Mouse (Mus musculus) kidney, embryonic 14.5 days (tissue): Measurements from ENCODE around the gene Eloa. TPM values are rescaled to one million over a fixed set of nuclear protein-coding genes. Genes with fewer than 3 reads are reported as not detected.
"Not testable (repeated sequence)": the region's sequence is repeated elsewhere in the genome, so short reads cannot be mapped to it uniquely, and the experiment has no call there.

Experiments
- ATAC-seq: fragments of 200-750 bp; cut with Nextera tagmentation; 2 replicates; pipeline ENCODE4 v1.8.0; 2017; ENCODE audit warnings: moderate number of reproducible peaks, mild to moderate bottlenecking, moderate TSS enrichment, moderate library complexity; ENCODE audit not compliant: low FRiP score, low TSS enrichment
- H3K27ac ChIP-seq: fragments of 300-500 bp; sonication (generic); 2 replicates; pipeline ENCODE4 v1.5.1; 2014; ENCODE audit warnings: low read depth, mild to moderate bottlenecking, low read length, moderate library complexity, mixed read lengths
- H3K27me3 ChIP-seq: fragments of 300-500 bp; sonication (generic); 2 replicates; pipeline ENCODE4 v1.6.1; 2014; ENCODE audit warnings: mild to moderate bottlenecking, low read length; ENCODE audit not compliant: control insufficient read depth, insufficient read depth
- H3K36me3 ChIP-seq: fragments of 300-500 bp; sonication (generic); 2 replicates; pipeline ENCODE4 v1.6.1; 2014; ENCODE audit warnings: low read length, mixed read lengths; ENCODE audit not compliant: control insufficient read depth, insufficient read depth
- H3K4me1 ChIP-seq: fragments of 300-500 bp; sonication (generic); 2 replicates; pipeline ENCODE4 v1.6.1; 2014; ENCODE audit warnings: low read length, mixed read lengths; ENCODE audit not compliant: control insufficient read depth, insufficient read depth
- H3K4me2 ChIP-seq: fragments of 300-500 bp; sonication (generic); replicated peaks from 2 replicates; pipeline ENCODE4 v1.6.1; 2014; ENCODE audit warnings: low read depth, mild to moderate bottlenecking, low read length
- H3K4me3 ChIP-seq: fragments of 300-500 bp; sonication (generic); 2 replicates; pipeline ENCODE4 v1.5.1; 2014; ENCODE audit warnings: mild to moderate bottlenecking, low read length
- H3K9ac ChIP-seq: fragments of 300-500 bp; sonication (generic); 2 replicates; pipeline ENCODE4 v1.6.1; 2014; ENCODE audit warnings: low read depth, mild to moderate bottlenecking, low read length, moderate library complexity
- H3K9me3 ChIP-seq: fragments of 300-500 bp; sonication (generic); 2 replicates; pipeline ENCODE4 v1.6.1; 2016; ENCODE audit warnings: low read length; ENCODE audit not compliant: control insufficient read depth
- WGBS: fragments of 180-500 bp; shearing (Covaris S2); extraction: QIAGEN DNeasy Blood & Tissue Kit; methylation state at CpG from one replicate; pipeline ENCODE4 v1.1.7; 2014; 5-methylcytosine and 5-hydroxymethylcytosine counted together
- polyA plus RNA-seq: library from polyadenylated mRNA; unstranded; fragments of >200 nt; fragmentation: Nextera tagmentation; extraction: Ambion mirVana; gene quantifications from 2 replicates; pipeline ENCODE4 v1.2.1, GENCODE M21; 2014

The Eloa gene
- 31.5 and 43.7 TPM in 2 replicates for polyA plus RNA-seq

GRCm38 (mm10) chr4:136021549-136022047, at the start of gene Eloa:
Gene Eloa, minus strand, starts transcription at chr4:136021763.
- no peaks in the 10 kb centered on the region; the same call in 1 of the 2 replicates for H3K36me3 ChIP-seq
- H3K4me3 ChIP-seq: peak within 1 kb of the TSS; percentile 99
- H3K27ac ChIP-seq: peak within 1 kb of the TSS; percentile 88
- H3K27me3 ChIP-seq: no peaks in the 10 kb centered on the region
- under 1% methylated on average over 41 of the region's 48 CpGs for WGBS
- H3K4me1 ChIP-seq: peaks cover 5% of the 10 kb centered on the region
- no peaks in the 10 kb centered on the region for H3K9me3 ChIP-seq
- ATAC-seq: peak; percentile 99
- peak within 1 kb of the TSS; percentile 98 for H3K9ac ChIP-seq
- peak within 1 kb of the TSS; percentile 85 for H3K4me2 ChIP-seq

DNA sequence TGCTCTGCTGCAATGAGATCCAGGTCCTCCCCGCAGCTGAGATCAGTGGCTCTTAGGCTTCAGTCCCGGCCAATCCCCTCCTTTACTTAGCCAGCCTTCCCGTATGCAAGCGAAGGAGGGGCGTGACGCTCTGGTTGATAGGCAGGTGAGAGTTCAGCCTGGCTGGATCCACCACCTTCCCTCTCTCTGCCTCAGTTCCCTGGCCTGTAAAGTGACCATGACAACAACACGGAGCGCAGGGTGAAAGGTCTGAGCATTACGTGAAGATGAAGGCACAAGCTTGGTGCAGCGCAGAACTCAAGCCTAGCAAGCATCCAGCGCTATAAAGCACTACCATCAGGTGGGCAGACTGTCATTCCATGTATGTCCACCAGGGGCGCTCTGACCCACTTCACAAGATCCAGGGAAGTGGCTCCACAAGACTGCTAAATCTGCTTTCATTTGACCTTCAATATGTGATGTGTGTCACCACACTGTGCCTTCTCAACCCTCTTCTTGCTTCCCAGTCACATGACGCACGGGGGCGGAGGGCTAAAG, 49.7 kb upstream of the Eloa start:
- WGBS: 7% methylated on average over 15 of the region's 15 CpGs
- Histone ChIP-seq H3K9ac (no peak overlapping the region), H3K36me3 (no peaks in the 10 kb centered on the region), H3K27me3 (no peaks in the 10 kb centered on the region), H3K4me3 (peak overlapping the region; percentile 4; the same call in 1 of the 2 replicates), H3K27ac (no peak overlapping the region), H3K4me1 (peaks cover 16% of the 10 kb centered on the region), H3K4me2 (peak overlapping the region; percentile 34), H3K9me3 (no peaks in the 10 kb centered on the region)
- ATAC-seq: peak; percentile 63

DNA sequence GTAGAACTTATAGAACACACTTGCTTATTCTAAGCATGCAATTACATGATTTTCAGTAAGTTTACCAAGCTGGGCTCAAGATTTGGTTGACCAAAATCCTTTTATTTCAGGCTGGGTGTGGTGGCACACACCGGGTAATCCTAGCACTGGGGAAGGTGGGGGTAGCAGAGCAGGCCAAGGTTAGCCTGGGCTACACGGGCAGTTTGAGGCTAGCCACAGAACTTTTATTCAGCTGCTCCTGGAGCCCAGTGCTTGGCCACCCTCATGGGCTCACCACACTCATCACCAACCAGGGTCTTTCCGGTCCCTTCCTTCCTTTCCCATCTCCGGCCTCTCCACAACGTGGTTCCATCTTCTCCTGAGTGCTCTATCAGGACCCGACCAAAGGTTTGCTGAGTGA, 49.0 kb upstream of the Eloa start:
- no peak overlapping the region for H3K4me3 ChIP-seq
- ATAC-seq: no peak; the same call in 1 of the 2 replicates
- no peaks in the 10 kb centered on the region for H3K36me3 ChIP-seq
- no peaks in the 10 kb centered on the region for H3K27me3 ChIP-seq
- H3K9me3 ChIP-seq: no peaks in the 10 kb centered on the region
- WGBS: 56% methylated on average over 6 of the region's 6 CpGs
- H3K9ac ChIP-seq: no peak overlapping the region; the same call in 1 of the 2 replicates
- peaks cover 16% of the 10 kb centered on the region for H3K4me1 ChIP-seq
- H3K27ac ChIP-seq: peak overlapping the region; percentile 42; the same call in 1 of the 2 replicates
- H3K4me2 ChIP-seq: no peak overlapping the region

- Histone ChIP-seq H3K4me3 (no peak overlapping the region), H3K4me2 (0 out of 2 replicates have a peak overlapping the region, but pooled peaks have one; percentile 3), H3K4me1 (peaks cover 16% of the 10 kb centered on the region), H3K36me3 (no peaks in the 10 kb centered on the region), H3K27me3 (no peaks in the 10 kb centered on the region), H3K9me3 (no peaks in the 10 kb centered on the region), H3K9ac (peak overlapping the region; percentile 12; the same call in 1 of the 2 replicates), H3K27ac (peak overlapping the region; percentile 42; the same call in 1 of the 2 replicates)
- WGBS: 3% methylated on average over 18 of the region's 18 CpGs
- peak; percentile 79 for ATAC-seq
These were observed 48.4 kb upstream of the Eloa start for GRCm38 (mm10) chr4:136069954-136070353.

- H3K4me3 ChIP-seq: no peak overlapping the region
- H3K9ac ChIP-seq: no peak overlapping the region
- 69% methylated on average over 4 of the region's 4 CpGs for WGBS
These were observed 47.8 kb upstream of the Eloa start for GRCm38 (mm10) chr4:136069313-136069712.

GRCm38 (mm10) chr4:136063143-136063542, 41.6 kb upstream of the Eloa start:
- Histone ChIP-seq H3K4me1 (no peaks in the 10 kb centered on the region), H3K9me3 (no peaks in the 10 kb centered on the region), H3K27ac (no peak overlapping the region), H3K27me3 (no peaks in the 10 kb centered on the region), H3K4me2 (no peak overlapping the region), H3K9ac (no peak overlapping the region), H3K4me3 (no peak overlapping the region), H3K36me3 (no peaks in the 10 kb centered on the region)
- no peak for ATAC-seq
- WGBS: 98% methylated on average over 4 of the region's 4 CpGs

More at GRCm38 (mm10) chr4:136069313-136069712, 47.8 kb upstream of the Eloa start:
- H3K4me2 ChIP-seq: no peak overlapping the region
- H3K36me3 ChIP-seq: no peaks in the 10 kb centered on the region
- H3K27ac ChIP-seq: no peak overlapping the region
- no peak for ATAC-seq
- H3K27me3 ChIP-seq: no peaks in the 10 kb centered on the region
- no peaks in the 10 kb centered on the region for H3K9me3 ChIP-seq
- peaks cover 16% of the 10 kb centered on the region for H3K4me1 ChIP-seq

DNA sequence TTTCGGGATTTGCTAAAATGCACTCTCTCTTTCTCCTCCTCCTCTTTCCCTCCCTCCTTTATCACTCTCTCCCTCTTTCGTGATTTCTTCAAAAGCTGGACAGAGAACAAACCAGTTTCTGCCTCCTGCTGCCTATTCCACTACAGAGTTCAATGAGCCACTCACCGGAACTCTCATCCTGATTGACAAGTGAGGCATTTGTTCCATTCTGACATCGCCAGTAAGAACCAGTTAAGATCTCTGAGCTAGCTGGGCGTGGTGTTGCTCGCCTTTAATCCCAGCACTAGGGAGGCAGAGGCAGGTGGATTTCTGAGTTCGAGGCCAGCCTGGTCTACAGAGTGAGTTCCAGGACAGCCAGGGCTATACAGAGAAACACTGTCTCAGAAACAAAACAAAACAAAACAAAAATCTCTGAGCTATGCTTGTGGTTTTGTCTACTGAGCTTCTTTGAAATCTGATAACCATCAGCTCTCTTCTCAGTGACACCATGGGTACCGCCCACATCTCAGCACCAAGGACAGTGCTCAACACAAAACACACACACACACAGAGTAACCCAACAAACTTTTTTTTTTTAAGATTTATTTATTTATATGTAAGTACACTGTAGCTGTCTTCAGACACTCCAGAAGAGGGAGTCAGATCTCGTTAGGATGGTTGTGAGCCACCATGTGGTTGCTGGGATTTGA, 38.4 kb upstream of the Eloa start:
- H3K9me3 ChIP-seq, H3K27ac ChIP-seq, ATAC-seq, H3K36me3 ChIP-seq, H3K9ac ChIP-seq, H3K27me3 ChIP-seq, H3K4me1 ChIP-seq, H3K4me2 ChIP-seq, H3K4me3 ChIP-seq: not testable (repeated sequence)
- WGBS: 72% methylated on average over 9 of the region's 9 CpGs

GRCm38 (mm10) chr4:136057916-136058315, 36.4 kb upstream of the Eloa start:
- Histone ChIP-seq H3K9me3 (no peaks in the 10 kb centered on the region), H3K4me2 (no peak overlapping the region), H3K4me3 (no peak overlapping the region), H3K4me1 (no peaks in the 10 kb centered on the region), H3K27me3 (no peaks in the 10 kb centered on the region), H3K36me3 (no peaks in the 10 kb centered on the region), H3K27ac (no peak overlapping the region), H3K9ac (no peak overlapping the region)
- no peak for ATAC-seq
- 86% methylated on average over 5 of the region's 5 CpGs for WGBS

DNA sequence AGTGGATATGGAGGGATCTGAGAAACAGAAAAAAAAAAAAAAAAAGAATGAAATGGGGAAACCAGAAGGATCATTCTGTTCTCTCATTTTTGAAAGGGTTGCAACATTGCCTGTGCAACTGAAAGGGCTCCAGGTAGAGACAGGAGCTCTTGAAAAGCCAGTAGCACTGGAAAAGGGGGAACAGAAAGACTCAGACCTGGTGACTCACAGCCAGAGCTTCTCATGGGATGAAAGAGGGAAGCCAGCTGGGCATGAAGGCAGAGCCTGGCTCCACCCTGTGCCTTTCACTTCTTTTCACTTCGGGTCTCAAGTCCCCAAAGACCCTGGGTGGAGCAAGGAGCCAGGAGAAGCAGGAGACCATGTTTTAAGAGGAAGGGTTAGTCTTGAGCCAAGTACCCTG, 34.5 kb upstream of the Eloa start:
- Histone ChIP-seq H3K4me2 (no peak overlapping the region), H3K9ac (no peak overlapping the region), H3K4me3 (no peak overlapping the region), H3K36me3 (peaks cover 11% of the 10 kb centered on the region), H3K4me1 (peaks cover 11% of the 10 kb centered on the region; the same call in 1 of the 2 replicates), H3K27ac (no peak overlapping the region), H3K9me3 (no peaks in the 10 kb centered on the region), H3K27me3 (no peaks in the 10 kb centered on the region)
- no peak for ATAC-seq
- WGBS: 33% methylated on average over 1 of the region's 1 CpGs
